Mouse (Mus musculus) brown adipose tissue, adult 24 weeks (tissue): Measurements from ENCODE around the gene Gm20388. TPM values are rescaled to one million over a fixed set of nuclear protein-coding genes. Genes with fewer than 3 reads are reported as not detected.
A peak's percentile ranks its signal among the peaks of the same experiment; 100 is the strongest.
"Not testable (repeated sequence)": the region's sequence is repeated elsewhere in the genome, so short reads cannot be mapped to it uniquely, and the experiment has no call there.

ENCODE experiments used
- H3K27ac ChIP-seq: fragments of 200-500 bp; replicated peaks from 2 replicates; pipeline ENCODE4 v1.5.1; 2012; ENCODE audit warnings: low read depth, mild to moderate bottlenecking, low read length
- H3K4me1 ChIP-seq: fragments of 200-500 bp; 2 replicates; pipeline ENCODE4 v1.6.1; 2012; ENCODE audit warnings: low read length, mixed read lengths; ENCODE audit not compliant: control insufficient read depth, insufficient read depth, insufficient read length
- H3K4me3 ChIP-seq: fragments of 200-500 bp; 2 replicates; pipeline ENCODE4 v1.5.1; 2012; ENCODE audit warnings: low read depth, mild to moderate bottlenecking, low read length, moderate library complexity; ENCODE audit not compliant: insufficient read depth
- polyA plus RNA-seq: library from polyadenylated mRNA; stranded (reverse); fragments of >200 nt; gene quantifications from 2 replicates; pipeline ENCODE4 v1.2.4, GENCODE M21; 2012; ENCODE audit not compliant: missing spikeins, insufficient read depth, insufficient read length

Gm20388 gene
- polyA plus RNA-seq, 1 experiment, result 44.7 TPM

GRCm38 (mm10) chr8:120325172-120325767, 414.6 kb downstream of the Gm20388 start:
- no peak overlapping the region for H3K4me3 ChIP-seq
- H3K27ac ChIP-seq, result peak overlapping the region; percentile 29; the same call in 1 of the 2 replicates
- H3K4me1 ChIP-seq, result peaks cover 28% of the 10 kb centered on the region

- Histone ChIP-seq H3K27ac (no peak overlapping the region), H3K4me3 (no peak overlapping the region), H3K4me1 (peaks cover 28% of the 10 kb centered on the region)
Measured at GRCm38 (mm10) chr8:120327131-120327554, 416.5 kb downstream of the Gm20388 start.

- Histone ChIP-seq H3K4me3 (no peak overlapping the region), H3K27ac (peak overlapping the region; percentile 35), H3K4me1 (peaks cover 22% of the 10 kb centered on the region)
Measured at GRCm38 (mm10) chr8:120328361-120329022, 417.9 kb downstream of the Gm20388 start.

DNA sequence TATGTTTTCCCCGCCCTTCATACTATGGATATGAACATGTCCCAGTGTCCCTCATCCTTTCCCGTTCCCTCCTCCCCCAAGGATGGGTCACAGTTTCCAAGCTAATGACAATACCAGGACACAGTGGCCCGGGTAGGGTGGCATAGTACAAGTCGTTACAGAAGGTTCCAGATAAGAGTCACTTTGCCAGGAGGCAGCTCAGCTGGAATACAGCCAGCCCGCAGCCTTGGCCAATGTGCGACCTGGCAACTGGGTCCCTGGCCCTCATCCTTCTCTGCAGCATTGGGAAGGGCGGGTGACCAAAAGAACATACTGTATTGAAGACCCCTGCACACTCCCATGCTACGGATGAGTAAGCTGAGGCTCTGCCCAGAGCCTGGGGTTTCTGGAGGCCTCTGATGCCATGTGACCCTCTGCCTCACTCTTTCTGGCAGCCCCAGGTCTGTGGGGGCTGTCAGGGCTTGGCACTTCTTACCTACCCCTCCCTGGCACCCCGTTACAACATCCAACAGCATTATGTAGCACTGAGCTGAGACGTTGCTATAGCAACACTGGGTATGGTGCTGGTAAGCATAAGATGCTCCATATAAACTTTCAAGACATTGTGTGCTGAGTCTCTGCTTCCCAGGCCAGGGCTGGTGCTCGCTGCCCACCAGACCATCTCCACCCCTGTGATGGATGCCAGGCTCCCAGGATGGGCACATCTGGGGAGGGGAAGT, 418.5 kb downstream of the Gm20388 start:
- Histone ChIP-seq H3K27ac (peak overlapping the region; percentile 35; the same call in 1 of the 2 replicates), H3K4me1 (peaks cover 16% of the 10 kb centered on the region)

GRCm38 (mm10) chr8:120331027-120331426, 420.4 kb downstream of the Gm20388 start:
- no peak overlapping the region for H3K4me3 ChIP-seq
- peaks cover 22% of the 10 kb centered on the region for H3K4me1 ChIP-seq
- no peak overlapping the region for H3K27ac ChIP-seq

More for the DNA sequence above, 418.5 kb downstream of the Gm20388 start:
- no peak overlapping the region for H3K4me3 ChIP-seq

GRCm38 (mm10) chr8:120332379-120333229, 422.0 kb downstream of the Gm20388 start:
- no peak overlapping the region for H3K4me3 ChIP-seq
- peaks cover 23% of the 10 kb centered on the region for H3K4me1 ChIP-seq
- no peak overlapping the region for H3K27ac ChIP-seq

DNA sequence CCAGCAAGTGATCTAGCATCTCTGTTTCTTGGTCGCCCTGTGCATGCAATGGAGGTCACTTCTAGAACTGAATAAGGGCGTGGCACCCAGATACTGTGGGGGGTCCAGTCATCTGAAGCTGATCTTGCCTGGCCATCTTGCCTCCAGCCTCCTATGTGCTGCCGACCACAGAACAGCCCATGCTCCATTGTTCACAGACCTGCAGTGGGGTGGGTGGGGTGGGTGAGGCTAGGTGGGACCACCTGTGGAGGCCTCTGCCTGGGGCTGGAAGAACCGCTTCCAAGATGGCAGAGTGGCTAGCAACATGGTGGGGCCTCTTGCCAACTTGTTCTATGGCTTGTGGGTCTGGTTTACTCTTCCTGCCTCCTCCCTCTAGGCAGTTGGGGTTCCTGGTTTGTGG, 423.0 kb downstream of the Gm20388 start:
- Histone ChIP-seq H3K4me1 (peaks cover 19% of the 10 kb centered on the region), H3K4me3 (no peak overlapping the region), H3K27ac (no peak overlapping the region)

DNA sequence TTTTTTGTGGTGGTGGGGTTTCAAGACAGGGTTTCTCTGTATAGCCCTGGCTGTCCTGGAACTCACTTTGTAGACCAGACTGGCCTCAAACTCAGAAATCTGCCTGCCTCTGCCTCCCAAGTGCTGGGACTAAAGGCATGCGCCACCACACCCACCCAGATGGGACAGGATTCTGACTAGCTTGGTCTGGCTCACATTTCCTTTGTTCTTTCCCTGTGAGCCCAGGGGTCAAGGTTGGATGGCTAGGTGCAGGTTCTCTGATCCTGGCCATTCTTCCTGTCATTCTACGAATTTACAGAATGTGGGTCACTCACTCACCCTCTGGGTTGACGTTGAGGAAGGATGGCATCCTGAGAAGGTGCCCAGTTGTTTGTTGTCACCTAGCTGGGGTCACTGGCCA, 423.6 kb downstream of the Gm20388 start:
- not testable (repeated sequence) for H3K27ac ChIP-seq, H3K4me3 ChIP-seq
- H3K4me1 ChIP-seq, result peaks cover 23% of the 10 kb centered on the region

DNA sequence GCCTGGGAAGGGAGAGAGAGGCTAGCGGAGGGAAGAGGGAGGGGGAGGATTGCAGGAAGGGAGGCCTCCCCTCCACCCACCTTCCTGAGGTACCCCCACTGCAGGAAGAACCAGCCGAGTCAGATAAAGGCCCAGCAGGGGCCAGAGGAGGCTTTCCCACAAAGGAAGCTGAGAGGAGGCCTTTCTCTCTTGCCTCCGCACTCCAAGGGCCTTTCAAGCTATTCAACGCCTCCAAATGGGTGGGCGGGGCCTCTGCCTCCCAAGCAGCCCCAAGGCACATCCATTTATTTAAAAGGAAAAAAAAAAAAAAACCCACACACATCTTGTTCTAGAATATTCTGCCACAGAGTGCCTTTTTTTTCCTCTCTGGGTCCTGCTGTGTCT, 424.2 kb downstream of the Gm20388 start:
- Histone ChIP-seq H3K27ac (no peak overlapping the region), H3K4me3 (no peak overlapping the region), H3K4me1 (peaks cover 23% of the 10 kb centered on the region)

DNA sequence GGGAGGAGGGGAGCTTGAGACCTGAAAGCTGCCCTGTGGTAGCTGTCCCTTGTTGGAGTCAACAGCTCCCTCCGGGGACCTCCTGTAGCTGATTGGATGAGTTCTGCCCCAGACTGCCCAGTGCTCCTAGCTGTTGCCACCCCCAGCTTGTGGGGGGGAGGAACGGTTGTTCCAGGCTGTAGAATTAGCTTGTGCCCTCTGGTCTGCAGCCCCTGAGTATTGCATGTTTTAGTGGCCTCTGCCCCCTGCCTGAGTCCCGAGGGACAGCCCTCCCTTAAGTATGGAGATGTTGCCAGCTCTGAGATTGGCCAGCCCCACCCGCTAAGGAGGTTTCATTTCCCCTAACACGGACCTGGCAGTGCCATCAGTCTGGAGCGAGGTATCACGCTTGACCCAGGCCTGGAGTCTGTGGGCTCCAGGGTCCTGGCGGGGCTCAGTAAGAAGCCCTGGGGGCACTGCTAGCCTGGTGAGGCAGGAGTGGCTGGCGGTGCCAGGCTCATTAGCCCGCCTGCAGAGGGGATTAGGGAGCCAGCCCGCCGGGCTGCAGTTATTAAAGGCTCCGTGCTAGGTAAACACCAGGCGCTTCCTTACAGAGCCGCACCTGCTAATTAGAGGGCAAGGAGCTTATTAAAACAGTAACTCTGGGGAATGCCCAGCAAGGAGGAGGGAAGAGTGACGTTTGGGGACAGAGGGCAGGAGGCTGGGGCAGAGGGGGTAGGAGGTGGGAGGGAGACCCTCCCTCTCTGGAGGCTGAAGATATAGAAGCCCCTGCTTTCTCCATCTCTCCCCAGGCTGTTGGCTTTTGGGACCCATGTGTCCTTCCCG, 424.8 kb downstream of the Gm20388 start:
- peaks cover 23% of the 10 kb centered on the region for H3K4me1 ChIP-seq
- H3K4me3 ChIP-seq, result 0 out of 2 replicates have a peak overlapping the region, but pooled peaks have one; percentile 4
- H3K27ac ChIP-seq, result peak overlapping the region; percentile 27; the same call in 1 of the 2 replicates

- Histone ChIP-seq H3K4me3 (no peak overlapping the region), H3K4me1 (peaks cover 23% of the 10 kb centered on the region), H3K27ac (no peak overlapping the region; the same call in 1 of the 2 replicates)
Measured at GRCm38 (mm10) chr8:120336087-120336380, 425.4 kb downstream of the Gm20388 start.

GRCm38 (mm10) chr8:120336909-120337555, 426.4 kb downstream of the Gm20388 start:
- Histone ChIP-seq H3K4me1 (peaks cover 23% of the 10 kb centered on the region), H3K4me3 (no peak overlapping the region), H3K27ac (no peak overlapping the region)

DNA sequence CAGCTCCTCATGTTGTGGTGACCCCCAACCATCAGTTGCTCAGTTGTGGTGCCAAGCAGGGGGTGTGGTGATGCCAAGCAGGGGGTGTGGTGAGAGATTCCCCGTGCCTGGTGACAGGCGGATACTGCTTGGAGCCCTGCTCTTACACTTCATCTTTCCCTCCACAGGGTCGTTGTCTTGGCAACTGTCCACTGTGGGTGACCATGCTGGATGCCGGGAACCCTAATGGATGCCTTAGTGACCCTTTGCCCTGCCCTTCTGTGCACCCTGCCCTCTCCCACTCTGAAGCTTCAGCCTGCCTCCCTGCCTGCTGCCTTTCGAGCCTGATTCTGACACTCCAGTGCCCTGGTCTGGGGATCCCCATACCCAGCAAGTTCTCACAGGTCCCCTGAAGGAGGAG, 427.0 kb downstream of the Gm20388 start:
- Histone ChIP-seq H3K4me1 (peaks cover 25% of the 10 kb centered on the region), H3K4me3 (no peak overlapping the region), H3K27ac (no peak overlapping the region)

DNA sequence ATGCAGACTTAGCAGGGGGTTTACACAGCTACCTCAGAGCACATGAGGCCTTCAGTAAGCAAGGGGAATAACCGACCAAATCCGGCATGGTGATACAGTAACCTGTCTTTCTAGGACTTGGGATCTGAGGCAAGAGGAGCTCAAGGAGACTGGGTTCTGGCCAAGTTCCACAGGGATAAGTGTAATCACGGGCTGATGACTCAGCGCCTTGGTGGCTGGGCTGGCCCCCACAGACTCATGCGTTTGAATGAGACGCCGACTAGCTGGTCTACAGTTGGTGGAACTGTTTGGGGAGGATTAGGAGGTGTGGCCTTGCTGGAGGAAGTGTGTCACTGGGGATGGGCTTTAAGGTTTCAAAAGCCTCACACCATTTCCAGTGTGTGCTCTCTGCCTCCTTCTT, 428.0 kb downstream of the Gm20388 start:
- H3K4me1 ChIP-seq, result peaks cover 25% of the 10 kb centered on the region
- H3K27ac ChIP-seq, result no peak overlapping the region
- no peak overlapping the region for H3K4me3 ChIP-seq
